Mouse (Mus musculus): Measurements from ENCODE around the gene Creld2. TPM values are rescaled to one million over a fixed set of nuclear protein-coding genes. Genes with fewer than 3 reads are reported as not detected.

Gene Creld2
- total and polyA plus RNA-seq, 2 experiments, result 32.6 to 51.4 TPM

DNA sequence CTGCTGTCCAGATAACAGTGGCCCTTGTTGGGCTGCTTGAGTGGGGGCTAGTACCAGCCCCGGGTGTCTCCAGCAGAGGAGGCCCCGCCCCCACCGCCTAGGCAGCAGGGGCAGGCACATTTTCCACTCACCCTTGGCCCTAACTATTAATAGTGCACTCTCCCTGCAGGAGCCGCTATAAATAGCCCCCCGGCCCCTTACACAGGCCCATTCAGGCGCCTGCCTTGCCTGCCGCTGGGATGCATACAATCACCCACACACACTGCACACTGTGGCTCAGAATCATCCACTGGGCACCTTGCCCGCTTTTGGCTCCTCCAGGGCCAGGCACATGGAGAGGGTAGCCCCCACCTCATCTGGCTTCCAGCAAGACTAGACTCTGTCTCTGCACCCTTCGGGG is 19.8 kb downstream of the Creld2 start:
- DNase-seq (ENCODE audit: extremely low read depth, low read depth, low spot score), result no peak
- H3K4me3 ChIP-seq (ENCODE audit: insufficient read depth, low read depth, low read length), result no peak overlapping the region
- no peaks in the 10 kb centered on the region for H3K27me3 ChIP-seq (ENCODE audit: control insufficient read depth, insufficient read depth, low read length)
- H3K9ac ChIP-seq (ENCODE audit: low read depth, low read length), result 0 out of 2 replicates have a peak overlapping the region, but pooled peaks have one; percentile 9
- TF ChIP-seq CTCF (IDR thresholded peaks at IDR 0.05; ENCODE audit: low read depth, low read length) (no peak), POLR2A (IDR thresholded peaks at IDR 0.05; ENCODE audit: extremely low read depth, insufficient read depth, low read length) (no peak)
- no peaks in the 10 kb centered on the region for H3K36me3 ChIP-seq (ENCODE audit: control insufficient read depth, insufficient read depth, low read length)
- H3K79me2 ChIP-seq (ENCODE audit: control insufficient read depth, insufficient read depth, low read length), result no peaks in the 10 kb centered on the region
- peak overlapping the region; percentile 63 for H3K27ac ChIP-seq (replicated peaks; ENCODE audit: insufficient read depth, low read depth, low read length)
- peaks cover 9% of the 10 kb centered on the region for H3K4me1 ChIP-seq (ENCODE audit: control insufficient read depth, insufficient read depth, low read length)
- WGBS, result 69% methylated on average over 9 of the region's 9 CpGs

DNA sequence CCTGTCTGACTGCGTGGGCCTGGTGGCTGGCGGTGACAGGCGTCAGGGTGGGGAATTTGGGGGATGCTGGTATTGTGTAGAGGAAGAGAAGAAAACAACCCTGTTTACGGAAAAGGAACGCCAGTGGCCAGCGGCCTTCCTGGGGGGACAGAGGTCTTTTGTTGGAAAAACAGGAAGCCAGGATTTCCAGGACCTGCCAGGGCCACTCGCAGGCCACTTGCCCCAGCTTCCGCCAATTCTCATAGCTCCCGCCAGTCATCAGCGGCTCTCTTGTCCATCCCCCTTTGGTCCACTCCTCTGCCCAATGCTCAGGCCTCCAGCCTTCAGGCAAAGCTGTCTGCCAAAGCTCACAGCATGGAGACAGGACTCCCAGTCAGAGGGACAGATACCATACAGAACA is 20.7 kb downstream of the Creld2 start:
- Histone ChIP-seq H3K27ac (replicated peaks; ENCODE audit: insufficient read depth, low read depth, low read length) (peak overlapping the region; percentile 69), H3K36me3 (ENCODE audit: control insufficient read depth, insufficient read depth, low read length) (no peaks in the 10 kb centered on the region), H3K4me1 (ENCODE audit: control insufficient read depth, insufficient read depth, low read length) (peaks cover 9% of the 10 kb centered on the region), H3K4me3 (ENCODE audit: insufficient read depth, low read depth, low read length) (no peak overlapping the region), H3K79me2 (ENCODE audit: control insufficient read depth, insufficient read depth, low read length) (no peaks in the 10 kb centered on the region), H3K27me3 (ENCODE audit: control insufficient read depth, insufficient read depth, low read length) (no peaks in the 10 kb centered on the region), H3K9ac (ENCODE audit: low read depth, low read length) (no peak overlapping the region; the same call in 1 of the 2 replicates)
- WGBS, result 78% methylated on average over 10 of the region's 10 CpGs
- DNase-seq (ENCODE audit: extremely low read depth, low read depth, low spot score), result no peak
- TF ChIP-seq CTCF (IDR thresholded peaks at IDR 0.05; ENCODE audit: low read depth, low read length) (no peak), POLR2A (IDR thresholded peaks at IDR 0.05; ENCODE audit: extremely low read depth, insufficient read depth, low read length) (no peak)

DNA sequence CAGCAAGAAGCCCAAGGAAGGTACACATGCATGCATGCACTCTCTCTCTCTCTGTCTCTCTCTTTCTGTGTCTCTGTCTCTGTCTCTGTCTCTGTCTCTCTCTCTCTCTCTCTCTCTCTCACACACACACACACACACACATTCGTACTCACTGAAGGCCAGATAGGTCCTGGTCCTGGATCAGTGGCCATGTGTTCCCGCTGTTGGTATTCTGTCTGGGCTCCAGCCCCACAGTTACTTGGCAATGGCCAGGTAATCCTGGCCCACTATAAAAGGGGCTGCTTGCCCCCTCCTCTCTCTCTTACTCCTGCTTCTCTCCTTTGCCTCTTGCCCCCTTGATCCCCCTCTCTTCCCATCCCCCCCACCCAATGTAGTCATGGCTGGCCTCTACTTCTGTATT is 21.7 kb downstream of the Creld2 start:
- Histone ChIP-seq H3K27me3 (ENCODE audit: control insufficient read depth, insufficient read depth, low read length) (no peaks in the 10 kb centered on the region), H3K9ac (ENCODE audit: low read depth, low read length) (no peak overlapping the region), H3K79me2 (ENCODE audit: control insufficient read depth, insufficient read depth, low read length) (no peaks in the 10 kb centered on the region), H3K4me3 (ENCODE audit: insufficient read depth, low read depth, low read length) (no peak overlapping the region), H3K27ac (replicated peaks; ENCODE audit: insufficient read depth, low read depth, low read length) (no peak overlapping the region), H3K36me3 (ENCODE audit: control insufficient read depth, insufficient read depth, low read length) (no peaks in the 10 kb centered on the region), H3K4me1 (ENCODE audit: control insufficient read depth, insufficient read depth, low read length) (peaks cover 8% of the 10 kb centered on the region)
- TF ChIP-seq POLR2A (IDR thresholded peaks at IDR 0.05; ENCODE audit: extremely low read depth, insufficient read depth, low read length), result no peak
- TF ChIP-seq CTCF (IDR thresholded peaks at IDR 0.05; ENCODE audit: low read depth, low read length), result no peak
- DNase-seq (ENCODE audit: extremely low read depth, low read depth, low spot score), result no peak
- whole genome bisulfite sequencing, result 90% methylated on average over 2 of the region's 2 CpGs

DNA sequence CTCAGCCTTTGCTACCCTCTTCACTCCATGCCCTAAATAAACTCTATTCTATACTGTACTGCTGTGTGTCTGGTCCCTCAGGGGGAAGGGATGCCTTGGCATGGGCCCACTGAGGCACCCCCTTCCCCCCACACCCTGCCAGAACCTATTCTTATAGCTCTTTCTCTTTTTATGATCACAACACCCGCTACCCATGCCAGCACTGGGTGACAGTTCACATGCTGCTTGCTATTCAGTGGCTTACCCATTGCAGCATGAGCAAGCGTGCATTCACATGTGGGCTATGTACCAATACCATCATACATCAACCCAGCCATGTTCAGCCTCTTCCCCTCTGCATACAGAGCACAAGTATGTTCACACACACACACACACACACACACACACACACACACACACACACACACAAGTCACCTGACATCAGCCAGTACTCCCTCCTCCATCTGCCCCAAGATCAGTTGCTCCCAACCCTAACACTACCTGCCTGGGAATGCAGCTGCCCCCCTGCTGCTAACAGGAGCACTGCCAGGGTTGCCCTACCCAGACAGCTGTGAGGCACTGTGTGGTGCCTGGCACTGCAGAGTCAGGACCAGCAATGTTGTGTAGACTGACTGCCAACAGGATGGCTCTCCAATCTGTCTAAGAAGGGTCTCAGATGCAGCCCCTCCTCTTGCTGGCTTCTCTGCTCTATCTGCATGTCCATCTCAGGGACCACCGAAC is 22.3 kb downstream of the Creld2 start:
- no peak for DNase-seq (ENCODE audit: extremely low read depth, low read depth, low spot score)
- 99% methylated on average over 3 of the region's 3 CpGs for WGBS

DNA sequence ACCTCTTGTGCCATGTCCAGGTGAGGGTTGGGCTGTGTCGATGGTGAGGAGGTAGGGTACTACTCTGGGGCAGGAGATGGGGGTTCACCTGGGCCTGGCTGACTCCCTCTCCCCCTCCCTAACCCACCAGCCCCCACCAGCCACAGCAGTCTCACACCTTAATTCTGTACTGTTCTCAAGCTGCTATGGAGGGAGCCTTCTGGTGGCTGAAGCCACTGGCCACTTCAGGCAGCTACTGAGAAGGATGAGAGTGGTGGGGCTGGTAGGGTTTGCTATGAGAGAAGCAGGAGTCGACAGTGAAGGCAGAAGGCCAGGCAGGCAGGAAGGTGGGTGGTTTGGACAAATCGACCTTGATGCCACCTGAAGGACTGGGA is 22.8 kb downstream of the Creld2 start:
- WGBS, result 71% methylated on average over 3 of the region's 3 CpGs

More for the DNA sequence above, 22.3 kb downstream of the Creld2 start:
- H3K4me1 ChIP-seq (ENCODE audit: control insufficient read depth, insufficient read depth, low read length), result peaks cover 4% of the 10 kb centered on the region; the same call in 1 of the 2 replicates
- H3K36me3 ChIP-seq (ENCODE audit: control insufficient read depth, insufficient read depth, low read length), result no peaks in the 10 kb centered on the region
- H3K79me2 ChIP-seq (ENCODE audit: control insufficient read depth, insufficient read depth, low read length), result no peaks in the 10 kb centered on the region
- H3K27me3 ChIP-seq (ENCODE audit: control insufficient read depth, insufficient read depth, low read length), result no peaks in the 10 kb centered on the region
- no peak overlapping the region for H3K9ac ChIP-seq (ENCODE audit: low read depth, low read length)
- no peak overlapping the region for H3K4me3 ChIP-seq (ENCODE audit: insufficient read depth, low read depth, low read length)
- TF ChIP-seq POLR2A (IDR thresholded peaks at IDR 0.05; ENCODE audit: extremely low read depth, insufficient read depth, low read length) (no peak), CTCF (IDR thresholded peaks at IDR 0.05; ENCODE audit: low read depth, low read length) (no peak)
- H3K27ac ChIP-seq (replicated peaks; ENCODE audit: insufficient read depth, low read depth, low read length), result no peak overlapping the region

DNA sequence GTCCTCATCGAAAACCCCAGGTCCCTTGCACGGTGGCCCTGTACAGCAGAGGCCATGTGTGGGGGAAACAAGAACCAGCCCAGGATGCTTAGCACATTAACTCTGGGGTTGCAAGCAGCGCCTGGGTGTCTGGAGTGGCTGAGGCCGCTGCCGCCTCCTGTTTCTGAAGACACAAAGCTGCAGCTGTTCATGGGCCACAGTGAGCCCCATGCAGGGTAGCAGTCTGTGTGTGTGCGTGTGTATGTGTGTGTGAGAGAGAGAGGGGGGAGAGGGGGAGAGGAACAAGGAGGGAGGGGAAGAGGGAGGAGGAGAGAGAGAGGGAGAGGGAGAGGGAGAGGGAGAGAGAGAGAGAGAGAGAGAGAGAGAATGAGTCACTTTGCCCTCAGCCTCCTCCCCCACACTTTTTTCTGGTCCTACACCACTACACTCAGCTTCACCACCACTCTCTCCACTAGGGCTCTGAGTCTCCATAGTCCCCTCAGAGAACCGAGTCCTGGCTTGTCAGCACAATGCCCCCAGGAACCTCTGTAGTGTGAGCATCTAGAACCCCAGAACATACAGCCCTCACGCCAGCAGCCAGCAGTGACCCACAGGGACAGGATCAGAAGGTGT is 24.1 kb downstream of the Creld2 start:
- H3K4me1 ChIP-seq (ENCODE audit: control insufficient read depth, insufficient read depth, low read length), result peaks cover 4% of the 10 kb centered on the region; the same call in 1 of the 2 replicates
- no peak overlapping the region for H3K4me3 ChIP-seq (ENCODE audit: insufficient read depth, low read depth, low read length)
- no peak overlapping the region for H3K27ac ChIP-seq (replicated peaks; ENCODE audit: insufficient read depth, low read depth, low read length)
- no peak overlapping the region for H3K9ac ChIP-seq (ENCODE audit: low read depth, low read length)
- H3K79me2 ChIP-seq (ENCODE audit: control insufficient read depth, insufficient read depth, low read length), result no peaks in the 10 kb centered on the region
- no peak for DNase-seq (ENCODE audit: extremely low read depth, low read depth, low spot score)
- no peaks in the 10 kb centered on the region for H3K36me3 ChIP-seq (ENCODE audit: control insufficient read depth, insufficient read depth, low read length)
- H3K27me3 ChIP-seq (ENCODE audit: control insufficient read depth, insufficient read depth, low read length), result no peaks in the 10 kb centered on the region
- 82% methylated on average over 8 of the region's 8 CpGs for WGBS
- TF ChIP-seq CTCF (IDR thresholded peaks at IDR 0.05; ENCODE audit: low read depth, low read length) (no peak), POLR2A (IDR thresholded peaks at IDR 0.05; ENCODE audit: extremely low read depth, insufficient read depth, low read length) (no peak)

More for the DNA sequence above, 22.8 kb downstream of the Creld2 start:
- no peak for DNase-seq (ENCODE audit: extremely low read depth, low read depth, low spot score)
- H3K79me2 ChIP-seq (ENCODE audit: control insufficient read depth, insufficient read depth, low read length), result no peaks in the 10 kb centered on the region
- no peaks in the 10 kb centered on the region for H3K36me3 ChIP-seq (ENCODE audit: control insufficient read depth, insufficient read depth, low read length)
- H3K4me3 ChIP-seq (ENCODE audit: insufficient read depth, low read depth, low read length), result no peak overlapping the region
- H3K9ac ChIP-seq (ENCODE audit: low read depth, low read length), result no peak overlapping the region
- H3K27me3 ChIP-seq (ENCODE audit: control insufficient read depth, insufficient read depth, low read length), result no peaks in the 10 kb centered on the region
- TF ChIP-seq POLR2A (IDR thresholded peaks at IDR 0.05; ENCODE audit: extremely low read depth, insufficient read depth, low read length), result no peak
- no peak for TF ChIP-seq CTCF (IDR thresholded peaks at IDR 0.05; ENCODE audit: low read depth, low read length)
- no peak overlapping the region for H3K27ac ChIP-seq (replicated peaks; ENCODE audit: insufficient read depth, low read depth, low read length)
- peaks cover 4% of the 10 kb centered on the region; the same call in 1 of the 2 replicates for H3K4me1 ChIP-seq (ENCODE audit: control insufficient read depth, insufficient read depth, low read length)

Measured in liver, adult 2 months (tissue).